Mouse (Mus musculus) forebrain, embryonic 15.5 days (tissue): ENCODE data around the gene Mrpl23. TPM values are rescaled to one million over a fixed set of nuclear protein-coding genes. Genes with fewer than 3 reads are reported as not detected.

Experiments used
- ATAC-seq: fragments of 200-750 bp; cut with Nextera tagmentation; replicated peaks from 2 replicates; pipeline ENCODE4 v1.8.0; 2017; ENCODE audit warnings: mild to moderate bottlenecking, moderate TSS enrichment, moderate library complexity
- H3K27ac ChIP-seq: fragments of 300-500 bp; sonication (generic); replicated peaks from 2 replicates; pipeline ENCODE4 v1.5.1; 2015; ENCODE audit warnings: mild to moderate bottlenecking, inconsistent platforms
- H3K27me3 ChIP-seq: fragments of 300-500 bp; sonication (generic); 2 replicates; pipeline ENCODE4 v1.6.1; 2015; ENCODE audit warnings: inconsistent platforms
- H3K36me3 ChIP-seq: fragments of 300-500 bp; sonication (generic); 2 replicates; pipeline ENCODE4 v1.6.1; 2015; ENCODE audit warnings: mild to moderate bottlenecking, inconsistent platforms
- H3K4me1 ChIP-seq: fragments of 300-500 bp; sonication (generic); 2 replicates; pipeline ENCODE4 v1.6.1; 2015; ENCODE audit warnings: inconsistent platforms
- H3K4me2 ChIP-seq: fragments of 300-500 bp; sonication (generic); replicated peaks from 2 replicates; pipeline ENCODE4 v1.6.1; 2015; ENCODE audit warnings: mild to moderate bottlenecking, inconsistent platforms
- H3K4me3 ChIP-seq: fragments of 300-500 bp; sonication (generic); 2 replicates; pipeline ENCODE4 v1.5.1; 2015; ENCODE audit warnings: mild to moderate bottlenecking, inconsistent platforms
- H3K9ac ChIP-seq: fragments of 300-500 bp; sonication (generic); replicated peaks from 2 replicates; pipeline ENCODE4 v1.6.1; 2015; ENCODE audit warnings: mild to moderate bottlenecking, inconsistent platforms
- H3K9me3 ChIP-seq: fragments of 300-500 bp; sonication (generic); 2 replicates; pipeline ENCODE4 v1.6.1; 2016; ENCODE audit warnings: inconsistent platforms
- WGBS: fragments of 180-500 bp; shearing (Covaris S2); methylation state at CpG from one replicate; pipeline ENCODE4 v1.1.7; 2015; ENCODE audit warnings: mixed read lengths; 5-methylcytosine and 5-hydroxymethylcytosine counted together
- polyA plus RNA-seq: library from polyadenylated mRNA; unstranded; fragments of >200 nt; fragmentation: Nextera tagmentation; extraction: Ambion mirVana; gene quantifications from 2 replicates; pipeline ENCODE4 v1.2.1, GENCODE M21; 2015

Gene Mrpl23
- polyA plus RNA-seq, 1 experiment from 2014 or later, result 20.1 TPM

- Histone ChIP-seq H3K9me3 (no peaks in the 10 kb centered on the region), H3K4me2 (no peak overlapping the region), H3K4me3 (no peak overlapping the region), H3K4me1 (peaks cover 11% of the 10 kb centered on the region), H3K27ac (no peak overlapping the region), H3K9ac (no peak overlapping the region), H3K27me3 (no peaks in the 10 kb centered on the region), H3K36me3 (no peaks in the 10 kb centered on the region)
- 97% methylated on average over 8 of the region's 8 CpGs for WGBS
- ATAC-seq, result no peak
These were observed 23.0 kb downstream of the Mrpl23 start for GRCm38 (mm10) chr7:142555366-142556088.

DNA sequence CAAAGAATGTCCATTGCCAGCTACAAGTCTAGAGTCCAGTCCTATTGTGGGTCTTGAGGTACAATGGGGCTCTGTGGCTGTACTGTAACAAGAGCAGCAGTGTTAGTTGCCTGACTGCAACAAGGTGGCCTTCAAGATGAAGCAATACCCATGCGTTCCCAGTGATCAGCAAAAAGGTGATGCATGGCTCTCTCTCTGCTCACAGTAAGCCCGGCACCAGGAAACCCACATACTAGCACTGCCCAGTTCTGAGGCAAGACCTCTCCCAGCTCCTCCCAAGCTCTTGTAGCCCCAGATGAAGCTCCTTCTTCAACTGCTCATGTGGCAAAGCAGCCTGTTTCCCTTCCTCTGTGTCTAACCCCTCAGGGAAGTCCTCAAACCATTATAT is 23.6 kb downstream of the Mrpl23 start:
- Histone ChIP-seq H3K27ac (no peak overlapping the region), H3K9me3 (no peaks in the 10 kb centered on the region), H3K27me3 (no peaks in the 10 kb centered on the region), H3K36me3 (no peaks in the 10 kb centered on the region), H3K9ac (no peak overlapping the region), H3K4me3 (no peak overlapping the region), H3K4me2 (no peak overlapping the region), H3K4me1 (peaks cover 11% of the 10 kb centered on the region)
- WGBS, result 98% methylated on average over 2 of the region's 2 CpGs
- no peak for ATAC-seq

DNA sequence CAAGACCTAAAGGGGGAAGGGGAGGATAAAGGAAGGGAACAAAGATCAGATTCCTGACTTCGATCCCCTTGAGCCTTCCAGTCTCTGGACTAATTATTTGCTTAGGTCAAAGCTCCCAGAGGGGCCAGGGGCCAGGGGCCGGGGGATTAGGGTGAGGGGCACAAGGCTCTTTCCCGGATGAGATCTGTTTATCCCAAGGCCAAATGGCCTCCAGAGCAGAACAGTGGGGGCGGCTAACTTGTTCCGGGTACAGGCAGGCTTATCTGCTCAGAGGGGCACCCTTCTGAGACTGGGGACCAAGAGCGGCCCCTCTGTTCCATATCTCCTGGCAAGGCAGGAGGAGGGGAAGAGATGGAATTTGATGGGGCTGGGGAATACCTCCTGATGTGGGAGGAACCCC is 25.2 kb downstream of the Mrpl23 start:
- no peak overlapping the region for H3K4me3 ChIP-seq
- no peak for ATAC-seq
- WGBS, result 18% methylated on average over 6 of the region's 6 CpGs

GRCm38 (mm10) chr7:142558511-142559146 is 26.1 kb downstream of the Mrpl23 start:
- Histone ChIP-seq H3K4me1 (peaks cover 13% of the 10 kb centered on the region), H3K4me2 (no peak overlapping the region), H3K9me3 (no peaks in the 10 kb centered on the region), H3K27me3 (no peaks in the 10 kb centered on the region), H3K9ac (no peak overlapping the region), H3K27ac (no peak overlapping the region), H3K36me3 (no peaks in the 10 kb centered on the region), H3K4me3 (no peak overlapping the region)
- 89% methylated on average over 9 of the region's 9 CpGs for WGBS
- ATAC-seq, result no peak

More for the DNA sequence above, 25.2 kb downstream of the Mrpl23 start:
- Histone ChIP-seq H3K9me3 (no peaks in the 10 kb centered on the region), H3K9ac (no peak overlapping the region), H3K4me1 (peaks cover 14% of the 10 kb centered on the region), H3K36me3 (no peaks in the 10 kb centered on the region), H3K4me2 (no peak overlapping the region), H3K27ac (no peak overlapping the region), H3K27me3 (no peaks in the 10 kb centered on the region)

DNA sequence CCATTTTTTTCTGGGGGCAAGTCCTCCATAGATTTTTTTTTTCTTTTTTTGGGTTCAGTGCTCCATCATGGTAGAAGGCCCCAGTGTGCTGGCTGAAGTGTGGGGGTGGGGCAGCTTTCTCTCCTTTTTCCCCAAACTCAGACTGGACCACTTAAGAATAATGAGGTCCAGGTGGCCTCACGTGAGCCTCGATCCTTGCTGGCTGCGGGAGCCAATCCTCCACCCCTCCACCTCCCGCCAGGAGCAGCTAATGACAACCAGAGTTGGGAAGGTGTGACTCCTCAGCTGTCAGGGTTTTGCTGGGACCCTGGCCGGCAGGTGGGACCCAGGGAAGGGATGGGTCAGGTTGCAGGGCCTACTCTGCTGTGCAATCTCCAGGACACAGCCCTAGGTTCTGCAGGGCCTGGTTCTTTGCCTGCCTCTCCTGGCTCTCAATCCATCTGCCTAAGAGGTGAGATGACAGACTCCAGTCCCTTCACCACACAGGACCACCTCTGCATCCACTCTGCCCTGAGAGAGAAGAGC is 27.2 kb downstream of the Mrpl23 start:
- Histone ChIP-seq H3K4me1 (peaks cover 2% of the 10 kb centered on the region; the same call in 1 of the 2 replicates), H3K27ac (no peak overlapping the region), H3K4me3 (no peak overlapping the region), H3K9ac (no peak overlapping the region), H3K4me2 (no peak overlapping the region), H3K9me3 (no peaks in the 10 kb centered on the region), H3K27me3 (no peaks in the 10 kb centered on the region), H3K36me3 (no peaks in the 10 kb centered on the region)
- ATAC-seq, result no peak
- WGBS, result 67% methylated on average over 5 of the region's 5 CpGs

DNA sequence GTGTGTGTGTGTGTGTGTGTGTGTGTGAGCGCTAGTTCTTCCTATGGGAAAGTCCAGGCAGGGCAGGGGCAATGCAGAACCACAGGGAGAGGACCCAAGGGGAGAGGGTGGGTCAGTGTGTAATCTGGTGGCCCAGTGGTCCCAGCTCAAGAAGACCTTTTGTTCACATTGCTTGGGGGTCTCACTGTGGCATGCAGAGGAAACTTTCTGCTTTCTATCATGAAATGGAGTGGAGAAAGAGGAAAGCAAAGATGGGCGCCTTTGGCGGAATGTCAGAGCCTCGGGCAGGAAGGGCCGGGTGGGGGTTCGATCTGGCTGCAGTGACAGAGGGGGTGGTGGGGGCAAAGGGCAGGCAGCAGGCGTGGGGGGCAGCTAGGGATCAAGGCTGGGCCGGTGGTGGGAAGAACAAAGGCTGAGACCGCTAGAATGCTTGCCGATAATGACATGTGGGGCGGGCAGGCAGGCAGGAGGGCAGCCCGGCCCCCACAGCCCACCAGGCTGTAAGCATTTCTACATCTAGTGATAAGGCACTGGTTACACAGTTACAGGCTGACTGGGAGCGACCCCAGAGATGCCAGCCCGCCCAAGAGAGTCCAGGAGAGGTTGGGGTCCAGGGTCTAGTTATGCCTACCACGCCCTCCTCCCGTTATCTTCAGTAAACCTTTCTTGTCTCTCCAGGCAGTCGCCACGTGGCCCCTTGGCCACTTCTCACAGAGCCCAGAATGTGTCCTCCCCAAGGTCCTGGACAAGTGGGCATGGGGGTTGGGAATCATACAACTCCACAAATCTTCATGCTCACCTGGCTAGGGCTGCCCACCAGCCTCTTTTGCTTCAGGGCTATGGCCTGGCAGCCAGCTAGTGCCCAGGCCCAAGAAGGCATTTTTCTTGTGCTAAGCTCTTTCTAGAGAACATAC is 28.7 kb downstream of the Mrpl23 start:
- H3K4me3 ChIP-seq, result no peak overlapping the region
- no peak for ATAC-seq
- H3K4me2 ChIP-seq, result no peak overlapping the region
- peaks cover 2% of the 10 kb centered on the region; the same call in 1 of the 2 replicates for H3K4me1 ChIP-seq
- H3K9me3 ChIP-seq, result no peaks in the 10 kb centered on the region
- no peaks in the 10 kb centered on the region for H3K27me3 ChIP-seq
- no peak overlapping the region for H3K27ac ChIP-seq
- H3K36me3 ChIP-seq, result no peaks in the 10 kb centered on the region
- H3K9ac ChIP-seq, result no peak overlapping the region
- WGBS, result 41% methylated on average over 18 of the region's 18 CpGs

DNA sequence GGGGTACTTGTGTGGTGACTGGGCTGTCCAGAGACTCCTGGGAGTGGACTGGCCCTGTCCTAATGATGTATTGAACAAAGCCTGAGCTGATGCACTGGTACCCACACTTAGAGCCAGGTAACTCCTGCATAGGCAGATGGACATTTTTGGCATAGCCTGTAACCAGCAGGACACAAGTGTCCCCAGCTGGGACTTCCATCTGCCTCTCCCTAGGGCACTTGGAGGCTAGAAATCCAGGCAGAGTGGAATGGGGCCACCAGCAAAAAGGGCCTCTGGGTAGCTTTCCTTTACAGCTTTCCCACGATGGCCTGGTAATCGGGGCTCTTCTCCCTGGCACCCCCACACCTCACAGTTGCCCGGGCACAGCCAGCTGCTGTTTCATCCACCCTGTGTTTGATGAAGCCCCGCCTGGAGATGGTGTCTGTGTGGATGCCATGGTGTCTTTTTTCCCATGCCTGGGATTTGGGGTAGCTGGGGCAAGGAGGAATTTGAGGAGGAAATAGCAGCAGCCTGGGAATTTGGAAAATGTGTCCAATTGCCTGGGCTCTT is 29.4 kb downstream of the Mrpl23 start:
- Histone ChIP-seq H3K27me3 (no peaks in the 10 kb centered on the region), H3K4me1 (peaks cover 2% of the 10 kb centered on the region; the same call in 1 of the 2 replicates), H3K36me3 (no peaks in the 10 kb centered on the region), H3K4me2 (no peak overlapping the region), H3K9me3 (no peaks in the 10 kb centered on the region), H3K4me3 (no peak overlapping the region), H3K9ac (no peak overlapping the region), H3K27ac (no peak overlapping the region)
- WGBS, result 71% methylated on average over 4 of the region's 4 CpGs
- no peak for ATAC-seq

DNA sequence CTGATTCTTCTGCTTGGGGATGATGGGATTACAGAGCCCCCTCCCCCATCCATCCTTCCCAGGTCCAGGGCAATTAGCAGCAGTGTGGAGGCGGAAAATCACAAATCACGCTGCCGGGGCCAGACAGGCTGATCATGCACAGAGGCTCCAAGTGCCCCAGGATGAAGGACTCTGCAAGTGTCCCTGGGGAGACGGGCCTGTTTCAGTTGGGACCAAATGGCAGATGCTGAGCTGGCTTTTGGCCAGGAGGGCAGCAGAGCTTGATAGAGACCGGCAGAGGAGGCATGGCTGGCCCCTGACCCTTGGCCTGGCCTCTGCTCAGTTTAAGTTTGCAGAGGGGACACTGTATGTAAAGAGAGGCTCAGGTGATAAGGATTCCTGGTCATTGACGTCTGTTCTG is 30.7 kb downstream of the Mrpl23 start:
- H3K4me3 ChIP-seq, result no peak overlapping the region
- no peak overlapping the region for H3K27ac ChIP-seq
- no peak for ATAC-seq
- WGBS, result 40% methylated on average over 6 of the region's 6 CpGs
- peaks cover 2% of the 10 kb centered on the region; the same call in 1 of the 2 replicates for H3K4me1 ChIP-seq
- H3K36me3 ChIP-seq, result no peaks in the 10 kb centered on the region
- no peak overlapping the region for H3K4me2 ChIP-seq
- H3K9me3 ChIP-seq, result no peaks in the 10 kb centered on the region
- no peaks in the 10 kb centered on the region for H3K27me3 ChIP-seq
- H3K9ac ChIP-seq, result no peak overlapping the region

DNA sequence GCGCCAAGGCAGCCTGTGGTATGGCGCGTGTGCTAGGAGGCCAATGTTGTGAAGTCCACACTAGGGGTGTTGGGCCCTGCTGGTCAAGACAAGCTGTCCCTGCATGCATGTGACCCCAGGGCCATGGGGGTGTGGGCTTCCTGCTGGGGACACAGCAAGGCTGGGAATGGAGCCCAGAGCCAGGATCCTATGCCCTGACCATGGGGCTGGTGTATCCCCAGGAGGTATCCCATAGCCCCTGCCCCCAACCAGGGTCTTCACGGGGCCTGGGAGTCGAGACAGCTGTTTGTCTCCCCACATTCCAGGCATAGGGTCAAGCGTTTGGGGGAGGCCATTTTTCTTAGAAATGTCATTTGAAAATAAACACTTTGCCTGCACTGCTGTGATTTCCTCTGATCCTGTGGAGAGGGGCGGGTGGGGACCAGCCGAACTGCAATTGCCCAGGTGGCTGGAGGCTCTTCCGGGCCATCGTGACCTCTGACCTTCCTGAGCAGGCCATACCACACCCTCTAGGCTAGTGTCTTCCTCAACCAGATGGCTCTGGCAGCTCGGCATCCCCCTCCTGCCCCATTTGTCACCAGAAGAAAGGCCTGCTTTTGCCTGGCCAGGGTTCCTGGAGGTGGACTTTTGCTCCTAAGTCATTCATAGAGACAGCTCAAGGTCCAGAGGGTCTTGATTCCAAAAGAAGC is 32.6 kb downstream of the Mrpl23 start:
- no peak for ATAC-seq
- H3K27ac ChIP-seq, result no peak overlapping the region
- H3K27me3 ChIP-seq, result no peaks in the 10 kb centered on the region
- H3K4me2 ChIP-seq, result no peak overlapping the region
- H3K9ac ChIP-seq, result no peak overlapping the region
- WGBS, result 76% methylated on average over 11 of the region's 11 CpGs
- H3K4me3 ChIP-seq, result no peak overlapping the region
- H3K4me1 ChIP-seq, result peaks cover 7% of the 10 kb centered on the region; the same call in 1 of the 2 replicates
- H3K36me3 ChIP-seq, result no peaks in the 10 kb centered on the region
- no peaks in the 10 kb centered on the region for H3K9me3 ChIP-seq

- H3K36me3 ChIP-seq, result no peaks in the 10 kb centered on the region
- no peak overlapping the region for H3K9ac ChIP-seq
- H3K9me3 ChIP-seq, result no peaks in the 10 kb centered on the region
- H3K4me1 ChIP-seq, result peaks cover 7% of the 10 kb centered on the region; the same call in 1 of the 2 replicates
- H3K27me3 ChIP-seq, result no peaks in the 10 kb centered on the region
- no peak overlapping the region for H3K27ac ChIP-seq
- no peak for ATAC-seq
- H3K4me3 ChIP-seq, result no peak overlapping the region
- no peak overlapping the region for H3K4me2 ChIP-seq
- 92% methylated on average over 9 of the region's 9 CpGs for WGBS
These were observed 34.0 kb downstream of the Mrpl23 start for GRCm38 (mm10) chr7:142566512-142566911.

DNA sequence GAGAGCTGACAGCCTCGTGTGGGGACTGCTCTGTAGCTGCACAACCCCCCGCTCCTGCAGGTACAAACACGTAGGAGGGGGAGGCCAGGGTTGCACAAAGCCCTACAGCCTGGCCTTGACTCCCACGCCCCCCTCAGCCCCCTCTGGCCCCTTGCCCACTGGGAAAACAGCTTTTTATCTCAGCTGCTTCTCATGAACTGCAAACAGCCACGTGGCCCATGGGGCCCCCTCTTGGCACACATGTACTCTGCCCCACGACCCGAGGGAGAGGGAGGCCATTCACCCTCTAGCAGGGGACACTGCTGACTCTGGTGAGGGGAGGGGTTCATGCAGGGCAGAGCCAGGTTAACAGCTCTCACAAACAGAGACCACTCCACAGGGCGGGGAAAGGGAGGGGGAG is 36.5 kb downstream of the Mrpl23 start:
- no peak overlapping the region for H3K27ac ChIP-seq
- no peaks in the 10 kb centered on the region for H3K36me3 ChIP-seq
- WGBS, result 54% methylated on average over 8 of the region's 8 CpGs
- H3K27me3 ChIP-seq, result no peaks in the 10 kb centered on the region
- no peaks in the 10 kb centered on the region for H3K9me3 ChIP-seq
- no peak overlapping the region for H3K9ac ChIP-seq
- H3K4me1 ChIP-seq, result 0 out of 2 replicates have a peak, but pooled peaks cover 4% of the 10 kb centered on the region
- H3K4me2 ChIP-seq, result no peak overlapping the region
- no peak overlapping the region for H3K4me3 ChIP-seq
- ATAC-seq, result no peak
